Mouse (Mus musculus): Measurements from ENCODE around the gene Hspa1b. TPM values are rescaled to one million over a fixed set of nuclear protein-coding genes. Genes with fewer than 3 reads are reported as not detected.

Hspa1b gene
- polyA plus RNA-seq, 1 experiment from 2014 or later = 0.24 TPM

- 0 out of 2 replicates have a peak, but pooled peaks cover 2% of the 10 kb centered on the region for H3K4me1 ChIP-seq (ENCODE audit: control insufficient read depth, insufficient read depth, low read length)
- no peaks in the 10 kb centered on the region for H3K9me3 ChIP-seq (replicated peaks; ENCODE audit: control insufficient read depth, low read length, poor library complexity, severe bottlenecking)
- H3K4me2 ChIP-seq (ENCODE audit: low read length) = no peak overlapping the region
- no peak overlapping the region for H3K4me3 ChIP-seq (ENCODE audit: low read depth, low read length)
- no peak overlapping the region for H3K9ac ChIP-seq (ENCODE audit: low read depth, low read length)
- 86% methylated on average over 4 of the region's 4 CpGs for WGBS
- no peaks in the 10 kb centered on the region for H3K27me3 ChIP-seq (ENCODE audit: control insufficient read depth, insufficient read depth, low read depth, low read length)
- no peak overlapping the region for H3K27ac ChIP-seq (ENCODE audit: low read length)
- no peak for ATAC-seq
- H3K36me3 ChIP-seq (ENCODE audit: control insufficient read depth, insufficient read depth, low read length) = no peaks in the 10 kb centered on the region
Observed at GRCm38 (mm10) chr17:34943128-34943815, 15.8 kb downstream of the Hspa1b start.

- Histone ChIP-seq H3K4me3 (ENCODE audit: low read depth, low read length) (peak overlapping the region; percentile 13), H3K9ac (ENCODE audit: low read depth, low read length) (peak overlapping the region; percentile 38; the same call in 1 of the 2 replicates)
- 6% methylated on average over 15 of the region's 15 CpGs for WGBS
Observed at GRCm38 (mm10) chr17:34941344-34942041, 17.5 kb downstream of the Hspa1b start.

GRCm38 (mm10) chr17:34937960-34938505 lies 21.0 kb downstream of the Hspa1b start:
- no peak for ATAC-seq
- H3K4me1 ChIP-seq (ENCODE audit: control insufficient read depth, insufficient read depth, low read length) = 0 out of 2 replicates have a peak, but pooled peaks cover 2% of the 10 kb centered on the region
- H3K4me3 ChIP-seq (ENCODE audit: low read depth, low read length) = no peak overlapping the region
- H3K27me3 ChIP-seq (ENCODE audit: control insufficient read depth, insufficient read depth, low read depth, low read length) = no peaks in the 10 kb centered on the region
- H3K4me2 ChIP-seq (ENCODE audit: low read length) = no peak overlapping the region
- H3K9me3 ChIP-seq (replicated peaks; ENCODE audit: control insufficient read depth, low read length, poor library complexity, severe bottlenecking) = no peaks in the 10 kb centered on the region
- H3K36me3 ChIP-seq (ENCODE audit: control insufficient read depth, insufficient read depth, low read length) = peaks cover 9% of the 10 kb centered on the region; the same call in 1 of the 2 replicates
- no peak overlapping the region for H3K27ac ChIP-seq (ENCODE audit: low read length)
- no peak overlapping the region for H3K9ac ChIP-seq (ENCODE audit: low read depth, low read length)
- 89% methylated on average over 6 of the region's 6 CpGs for WGBS

More at GRCm38 (mm10) chr17:34941344-34942041, 17.5 kb downstream of the Hspa1b start:
- Histone ChIP-seq H3K36me3 (ENCODE audit: control insufficient read depth, insufficient read depth, low read length) (no peaks in the 10 kb centered on the region), H3K4me1 (ENCODE audit: control insufficient read depth, insufficient read depth, low read length) (0 out of 2 replicates have a peak, but pooled peaks cover 2% of the 10 kb centered on the region), H3K27me3 (ENCODE audit: control insufficient read depth, insufficient read depth, low read depth, low read length) (no peaks in the 10 kb centered on the region), H3K9me3 (replicated peaks; ENCODE audit: control insufficient read depth, low read length, poor library complexity, severe bottlenecking) (no peaks in the 10 kb centered on the region), H3K27ac (ENCODE audit: low read length) (no peak overlapping the region), H3K4me2 (ENCODE audit: low read length) (peak overlapping the region; percentile 29)
- ATAC-seq = no peak

- Histone ChIP-seq H3K36me3 (ENCODE audit: control insufficient read depth, insufficient read depth, low read length) (peaks cover 9% of the 10 kb centered on the region; the same call in 1 of the 2 replicates), H3K27me3 (ENCODE audit: control insufficient read depth, insufficient read depth, low read depth, low read length) (no peaks in the 10 kb centered on the region), H3K9me3 (replicated peaks; ENCODE audit: control insufficient read depth, low read length, poor library complexity, severe bottlenecking) (no peaks in the 10 kb centered on the region), H3K9ac (ENCODE audit: low read depth, low read length) (no peak overlapping the region), H3K4me2 (ENCODE audit: low read length) (no peak overlapping the region), H3K4me1 (ENCODE audit: control insufficient read depth, insufficient read depth, low read length) (peaks cover 7% of the 10 kb centered on the region), H3K4me3 (ENCODE audit: low read depth, low read length) (no peak overlapping the region), H3K27ac (ENCODE audit: low read length) (no peak overlapping the region)
- no peak for ATAC-seq
- 58% methylated on average over 8 of the region's 8 CpGs for WGBS
Observed at GRCm38 (mm10) chr17:34934830-34935229, 24.2 kb downstream of the Hspa1b start.

GRCm38 (mm10) chr17:34934031-34934430 lies 25.0 kb downstream of the Hspa1b start:
- Histone ChIP-seq H3K9me3 (replicated peaks; ENCODE audit: control insufficient read depth, low read length, poor library complexity, severe bottlenecking) (no peaks in the 10 kb centered on the region), H3K9ac (ENCODE audit: low read depth, low read length) (no peak overlapping the region), H3K27ac (ENCODE audit: low read length) (no peak overlapping the region), H3K27me3 (ENCODE audit: control insufficient read depth, insufficient read depth, low read depth, low read length) (no peaks in the 10 kb centered on the region), H3K36me3 (ENCODE audit: control insufficient read depth, insufficient read depth, low read length) (peaks cover 9% of the 10 kb centered on the region; the same call in 1 of the 2 replicates), H3K4me3 (ENCODE audit: low read depth, low read length) (no peak overlapping the region), H3K4me1 (ENCODE audit: control insufficient read depth, insufficient read depth, low read length) (peaks cover 7% of the 10 kb centered on the region), H3K4me2 (ENCODE audit: low read length) (no peak overlapping the region)
- no peak for ATAC-seq
- WGBS = 70% methylated on average over 24 of the region's 24 CpGs

GRCm38 (mm10) chr17:34932287-34932686 lies 26.8 kb downstream of the Hspa1b start:
- peaks cover 9% of the 10 kb centered on the region; the same call in 1 of the 2 replicates for H3K36me3 ChIP-seq (ENCODE audit: control insufficient read depth, insufficient read depth, low read length)
- ATAC-seq = no peak
- H3K9me3 ChIP-seq (replicated peaks; ENCODE audit: control insufficient read depth, low read length, poor library complexity, severe bottlenecking) = no peaks in the 10 kb centered on the region
- no peaks in the 10 kb centered on the region for H3K27me3 ChIP-seq (ENCODE audit: control insufficient read depth, insufficient read depth, low read depth, low read length)
- peak overlapping the region; percentile 79 for H3K9ac ChIP-seq (ENCODE audit: low read depth, low read length)
- peak overlapping the region; percentile 95 for H3K4me2 ChIP-seq (ENCODE audit: low read length)
- 89% methylated on average over 8 of the region's 8 CpGs for whole genome bisulfite sequencing
- H3K4me3 ChIP-seq (ENCODE audit: low read depth, low read length) = peak overlapping the region; percentile 81
- H3K27ac ChIP-seq (ENCODE audit: low read length) = no peak overlapping the region; the same call in 1 of the 2 replicates
- H3K4me1 ChIP-seq (ENCODE audit: control insufficient read depth, insufficient read depth, low read length) = peaks cover 7% of the 10 kb centered on the region

- 5% methylated on average over 14 of the region's 14 CpGs for WGBS
- Histone ChIP-seq H3K27ac (ENCODE audit: low read length) (peak overlapping the region; percentile 77), H3K9me3 (replicated peaks; ENCODE audit: control insufficient read depth, low read length, poor library complexity, severe bottlenecking) (no peaks in the 10 kb centered on the region), H3K27me3 (ENCODE audit: control insufficient read depth, insufficient read depth, low read depth, low read length) (no peaks in the 10 kb centered on the region), H3K4me2 (ENCODE audit: low read length) (peak overlapping the region; percentile 95), H3K9ac (ENCODE audit: low read depth, low read length) (peak overlapping the region; percentile 79), H3K4me3 (ENCODE audit: low read depth, low read length) (peak overlapping the region; percentile 81), H3K36me3 (ENCODE audit: control insufficient read depth, insufficient read depth, low read length) (peaks cover 9% of the 10 kb centered on the region; the same call in 1 of the 2 replicates), H3K4me1 (ENCODE audit: control insufficient read depth, insufficient read depth, low read length) (peaks cover 7% of the 10 kb centered on the region)
- ATAC-seq = peak; percentile 66; the same call in 1 of the 2 replicates
Observed at GRCm38 (mm10) chr17:34931735-34932098, 27.3 kb downstream of the Hspa1b start.

- Histone ChIP-seq H3K9ac (ENCODE audit: low read depth, low read length) (peak within 1 kb of the TSS; percentile 79), H3K27me3 (ENCODE audit: control insufficient read depth, insufficient read depth, low read depth, low read length) (no peaks in the 10 kb centered on the region), H3K4me2 (ENCODE audit: low read length) (peak within 1 kb of the TSS; percentile 95), H3K9me3 (replicated peaks; ENCODE audit: control insufficient read depth, low read length, poor library complexity, severe bottlenecking) (no peaks in the 10 kb centered on the region), H3K27ac (ENCODE audit: low read length) (peak within 1 kb of the TSS; percentile 77), H3K36me3 (ENCODE audit: control insufficient read depth, insufficient read depth, low read length) (peaks cover 9% of the 10 kb centered on the region; the same call in 1 of the 2 replicates), H3K4me1 (ENCODE audit: control insufficient read depth, insufficient read depth, low read length) (peaks cover 7% of the 10 kb centered on the region), H3K4me3 (ENCODE audit: low read depth, low read length) (peak within 1 kb of the TSS; percentile 81)
- WGBS = under 1% methylated on average over 37 of the region's 38 CpGs
- peak; percentile 98 for ATAC-seq
Observed at GRCm38 (mm10) chr17:34931061-34931734, 27.8 kb downstream of the Hspa1b start, which contains the start of gene Neu1. Neu1 (plus strand) TSS chr17:34931253.

All from midbrain, embryonic 16.5 days (tissue).